Mouse (Mus musculus): ENCODE results near the gene Gnat2. TPM values are rescaled to one million over a fixed set of nuclear protein-coding genes. Genes with fewer than 3 reads are reported as not detected.

Gnat2 gene
- 1.6 and 2.1 TPM in 2 replicates for polyA plus RNA-seq (2012; rRNA removed)

DNA sequence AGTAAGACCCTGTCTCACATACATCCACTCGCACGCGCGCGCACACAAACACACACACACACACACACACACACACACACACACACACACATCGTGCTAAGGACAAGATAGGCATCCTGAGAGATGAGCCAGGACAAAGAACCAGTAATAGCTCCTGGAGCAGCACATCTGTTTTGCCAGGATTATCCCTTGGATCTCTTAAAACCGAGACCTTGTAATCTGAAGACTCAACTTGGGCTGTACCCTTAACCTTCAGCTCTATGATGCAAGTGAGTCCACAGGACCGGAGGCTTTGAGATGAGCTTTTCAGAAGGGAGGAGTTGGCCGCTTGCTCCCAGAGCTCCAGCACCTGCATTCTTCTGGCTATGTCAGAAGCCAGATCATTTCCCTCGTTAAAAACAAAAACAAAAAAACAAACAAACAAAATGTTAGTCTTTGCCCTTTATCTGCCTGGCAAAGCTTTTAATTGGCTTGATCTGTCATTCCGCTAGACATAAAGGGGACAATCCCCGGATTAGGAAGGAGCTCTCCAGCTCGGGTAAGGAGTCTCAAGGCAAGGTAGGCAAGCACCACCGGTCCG lies at the start of gene Gnat2:
Gene Gnat2, plus strand, starts transcription at position 254 of the 580 bp plus-strand sequence.
- DNase-seq (ENCODE audit: low read depth, low spot score) = no peak
- WGBS = 80% methylated on average over 15 of the region's 15 CpGs

DNA sequence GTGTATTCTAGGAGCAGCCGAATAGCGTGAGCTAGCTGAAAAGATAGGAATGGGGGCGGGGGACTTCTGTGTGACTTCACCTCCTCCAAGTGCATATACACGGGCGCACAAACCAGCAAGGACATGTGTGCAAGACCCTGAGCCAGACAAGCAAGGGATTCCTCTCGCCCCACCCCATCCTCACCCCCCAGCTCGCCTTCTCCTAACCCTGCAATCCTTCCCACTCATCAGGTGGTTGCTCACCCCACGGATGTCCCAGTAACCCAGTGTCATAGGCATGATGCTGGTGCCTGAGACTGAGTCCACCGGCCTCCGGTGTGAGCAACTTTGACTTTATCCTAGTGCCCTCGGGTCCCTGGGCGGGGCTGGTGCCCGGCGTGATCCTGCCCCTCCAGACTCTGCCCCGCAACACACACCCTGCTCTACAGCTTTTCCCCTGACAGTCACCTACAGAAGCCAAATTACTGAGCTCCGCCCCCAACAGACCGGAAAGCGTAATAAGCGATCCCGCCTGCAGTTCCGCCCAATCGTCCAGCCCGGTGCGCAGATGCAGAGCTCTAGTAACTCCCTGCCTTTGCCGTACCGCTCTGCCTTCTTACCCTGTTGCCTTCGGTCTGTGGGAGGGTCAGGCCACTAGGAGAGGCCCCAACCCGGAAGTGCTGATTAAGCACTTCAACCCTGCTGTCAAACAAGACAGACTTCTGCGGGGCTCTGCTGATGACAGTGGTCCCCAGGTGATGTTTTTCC lies 48.0 kb upstream of the Gnat2 start, which contains the start of gene Gstm4:
Gene Gstm4, minus strand, starts transcription at position 501 of the 747 bp plus-strand sequence.
- 5% methylated on average over 29 of the region's 29 CpGs for WGBS
- peak; percentile 87 for DNase-seq (ENCODE audit: low read depth, low spot score)

DNA sequence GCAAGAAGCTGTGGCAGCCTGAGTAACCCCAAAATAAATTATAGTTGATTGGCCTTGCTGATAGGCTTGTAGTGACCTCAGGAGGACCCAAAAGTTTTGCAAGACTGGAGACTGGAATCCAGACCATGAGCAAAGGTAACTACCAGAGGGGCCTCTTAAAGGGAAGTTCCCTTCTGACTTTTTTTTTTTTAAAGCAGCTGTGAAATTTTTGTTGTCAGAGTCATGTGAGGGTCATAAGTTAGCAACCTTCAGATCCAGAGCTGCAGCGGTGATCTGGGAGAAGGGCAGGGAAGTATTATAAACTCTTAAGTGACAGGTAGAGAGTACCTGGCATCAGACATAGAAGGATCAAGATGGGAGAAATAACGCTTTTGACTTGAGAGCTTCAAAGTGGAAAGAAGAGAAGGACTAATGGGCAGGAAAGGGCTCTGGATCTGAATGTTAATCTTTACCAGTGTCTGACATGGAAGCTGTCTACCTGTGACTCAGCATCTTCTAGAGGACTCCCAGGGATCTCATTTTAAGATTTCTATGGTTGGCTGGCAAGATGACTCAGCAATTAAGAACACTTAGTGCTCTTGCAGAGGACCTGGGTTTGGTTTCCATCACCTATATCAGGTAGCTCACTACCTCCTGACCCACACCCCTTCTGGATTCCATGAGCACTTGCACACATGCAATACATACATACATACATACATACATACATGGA lies 45.5 kb upstream of the Gnat2 start:
- 77% methylated on average over 2 of the region's 2 CpGs for WGBS
- DNase-seq (ENCODE audit: low read depth, low spot score) = no peak

DNA sequence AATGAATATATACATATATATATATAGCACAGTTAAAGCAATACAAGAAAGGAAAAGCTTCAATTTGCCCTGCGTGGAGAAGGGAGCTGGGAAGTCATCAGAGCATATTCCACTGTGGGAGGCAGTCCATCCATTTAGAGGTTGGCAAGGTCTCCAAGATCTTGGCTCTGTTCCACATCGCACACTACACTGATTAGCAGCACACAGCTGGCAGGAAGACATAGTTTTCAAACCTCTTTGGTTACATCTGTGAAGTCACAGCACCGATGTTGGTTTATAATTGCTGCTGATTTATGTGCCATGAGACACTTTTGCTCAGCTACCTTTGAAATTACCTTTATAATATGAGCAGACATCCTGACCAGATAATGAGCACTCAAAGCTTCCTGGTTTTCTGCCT lies 44.3 kb upstream of the Gnat2 start:
- 34% methylated on average over 3 of the region's 3 CpGs for WGBS

DNA sequence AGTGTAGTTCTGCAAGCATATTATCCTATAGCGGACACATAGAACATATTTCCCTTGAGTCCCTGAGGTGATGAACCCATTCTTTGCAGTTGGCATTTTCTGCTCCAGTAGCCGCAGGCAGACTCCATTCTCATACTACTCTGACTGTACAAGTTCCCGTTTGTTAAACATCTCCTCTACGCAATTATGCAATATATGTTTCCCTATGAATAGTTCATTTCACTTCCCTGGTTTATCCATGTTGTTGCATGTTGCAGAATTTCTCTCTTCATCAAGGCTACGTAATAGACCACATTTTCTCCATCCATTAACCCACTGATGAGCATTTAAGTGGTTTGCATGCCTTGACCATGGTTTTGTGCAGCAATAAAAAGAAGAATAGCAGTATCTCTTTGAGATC lies 42.1 kb upstream of the Gnat2 start:
- DNase-seq (ENCODE audit: low read depth, low spot score) = no peak
- WGBS = 93% methylated on average over 5 of the region's 5 CpGs

More for the DNA sequence above, 44.3 kb upstream of the Gnat2 start:
- no peak for DNase-seq (ENCODE audit: low read depth, low spot score)

DNA sequence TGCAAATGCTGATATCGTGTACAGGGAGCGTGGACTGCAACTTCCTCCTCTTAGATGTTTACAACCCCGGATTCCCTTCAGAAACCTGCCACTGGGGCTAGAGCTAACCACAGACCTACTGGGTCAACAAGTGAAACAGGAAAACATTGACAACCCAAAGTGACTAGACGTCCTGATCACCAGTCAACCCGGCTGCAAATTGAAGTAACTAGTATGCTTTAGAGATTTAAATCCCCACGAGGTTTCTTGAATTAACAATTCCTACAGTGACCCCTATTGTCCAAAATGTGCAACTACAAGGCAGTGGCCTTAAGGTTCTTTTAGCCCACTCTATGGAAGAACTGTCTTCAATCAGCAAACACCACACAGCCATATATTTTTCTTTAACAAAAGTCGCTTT lies 31.2 kb upstream of the Gnat2 start:
- WGBS = 6% methylated on average over 7 of the region's 7 CpGs
- peak; percentile 75 for DNase-seq (ENCODE audit: low read depth, low spot score)

DNA sequence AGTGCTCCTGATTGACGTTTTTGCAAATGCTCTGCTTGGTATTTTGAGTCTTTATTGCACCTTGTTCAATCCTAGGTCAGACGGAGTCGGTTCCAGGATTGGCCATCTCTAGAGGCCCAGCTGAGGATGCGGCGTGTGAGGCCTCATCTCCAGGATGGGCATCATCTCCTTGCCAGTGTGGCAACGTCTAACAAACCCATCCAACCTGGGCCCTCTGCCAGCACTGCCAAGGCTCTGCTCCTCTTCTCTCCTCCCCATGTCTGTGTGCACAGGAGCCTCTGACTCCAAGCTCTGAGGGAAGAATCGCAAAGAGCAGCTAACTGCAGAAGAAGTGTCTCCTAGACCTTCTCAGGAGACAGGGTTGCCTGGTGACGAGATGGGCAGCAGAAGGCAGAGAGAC lies 29.9 kb upstream of the Gnat2 start:
- no peak for DNase-seq (ENCODE audit: low read depth, low spot score)
- 71% methylated on average over 8 of the region's 8 CpGs for WGBS

DNA sequence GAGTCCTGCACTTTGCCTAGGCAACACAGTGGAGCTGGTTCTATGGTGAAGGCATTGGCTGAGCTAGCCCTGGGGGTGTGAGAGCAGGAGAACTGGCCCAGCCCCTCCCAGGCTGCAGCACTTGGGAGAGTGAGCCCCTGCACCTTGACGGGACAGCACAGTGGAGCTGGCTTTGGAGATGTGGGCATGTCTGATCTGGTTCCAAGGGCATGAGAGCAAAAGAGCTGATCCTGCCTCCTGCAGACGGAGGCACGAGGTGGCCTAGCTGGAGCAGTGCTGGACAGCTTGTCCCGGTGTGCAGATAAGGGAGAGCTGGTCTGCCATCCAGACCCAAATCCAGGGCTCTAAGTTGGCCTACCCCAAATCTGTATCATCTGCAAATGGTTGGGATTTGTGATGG lies 27.9 kb upstream of the Gnat2 start:
- DNase-seq (ENCODE audit: low read depth, low spot score) = no peak
- WGBS = 84% methylated on average over 4 of the region's 4 CpGs

DNA sequence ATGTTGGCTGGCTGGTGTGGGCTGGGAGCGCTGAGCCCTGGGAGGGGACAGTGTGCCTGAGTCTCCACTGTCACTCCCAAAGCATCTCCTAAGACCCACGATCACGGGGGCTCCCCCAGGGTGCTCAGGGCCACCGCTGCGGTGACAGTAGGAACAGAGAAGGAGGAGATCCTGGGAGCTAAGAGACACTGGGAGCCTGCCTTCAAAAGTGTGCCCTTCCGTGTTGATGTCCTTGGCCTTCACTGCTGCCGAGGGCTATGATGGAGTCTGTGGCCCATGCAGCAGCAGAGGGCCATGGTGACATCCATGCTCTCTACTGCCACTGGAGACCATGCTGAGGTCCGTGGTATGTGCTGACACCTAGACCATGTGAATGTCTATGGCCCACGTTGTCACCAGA lies 27.0 kb upstream of the Gnat2 start:
- WGBS = 77% methylated on average over 9 of the region's 9 CpGs
- no peak for DNase-seq (ENCODE audit: low read depth, low spot score)

DNA sequence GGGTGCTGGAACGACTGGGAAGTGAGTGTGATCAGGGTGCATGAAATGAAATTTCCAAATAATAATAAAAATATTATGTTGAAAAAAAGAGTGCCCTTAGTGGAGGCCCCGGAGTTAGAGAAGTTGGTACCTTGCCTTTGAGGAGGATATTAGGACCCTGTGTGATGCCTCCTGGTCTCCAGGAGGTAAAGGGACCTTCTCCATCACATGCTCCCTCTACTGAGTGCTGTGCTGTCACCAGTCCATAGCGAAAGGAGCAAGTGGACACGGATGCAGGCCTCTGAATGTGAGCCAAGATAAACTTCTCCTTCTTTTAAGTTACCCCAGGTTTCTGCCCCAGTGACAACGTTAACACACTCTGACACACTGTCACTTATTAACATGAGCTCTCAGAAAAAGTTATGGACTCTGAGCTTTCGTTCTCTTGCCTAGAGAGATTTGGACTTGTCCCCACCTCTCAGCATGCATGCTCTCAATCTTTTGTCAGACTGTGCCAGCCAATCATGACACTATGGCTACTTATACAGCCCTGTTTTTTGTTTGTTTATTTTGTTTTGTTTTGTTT lies 25.1 kb upstream of the Gnat2 start:
- WGBS = 30% methylated on average over 6 of the region's 6 CpGs
- DNase-seq (ENCODE audit: low read depth, low spot score) = no peak

DNA sequence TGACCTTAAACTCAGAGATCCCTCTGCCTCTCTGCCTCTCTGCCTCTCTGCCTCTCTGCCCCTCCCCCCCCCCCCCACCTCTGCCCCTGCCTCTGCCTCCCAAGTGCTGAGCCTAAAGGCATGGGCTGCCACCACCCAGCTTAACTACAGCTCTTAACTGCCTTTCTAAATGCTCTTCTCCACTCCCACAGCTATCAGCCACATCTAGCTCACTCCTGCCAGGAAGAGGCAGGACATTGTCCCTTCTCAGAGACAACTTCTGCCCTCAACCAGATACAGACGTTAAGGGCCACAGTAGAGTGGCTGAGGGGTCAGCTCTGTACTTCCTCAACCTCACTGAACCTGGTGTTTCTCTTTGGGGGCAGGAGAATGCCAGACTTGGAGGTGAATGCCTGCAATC lies 23.8 kb upstream of the Gnat2 start:
- 3% methylated on average over 1 of the region's 1 CpGs for WGBS
- DNase-seq (ENCODE audit: low read depth, low spot score) = no peak

DNA sequence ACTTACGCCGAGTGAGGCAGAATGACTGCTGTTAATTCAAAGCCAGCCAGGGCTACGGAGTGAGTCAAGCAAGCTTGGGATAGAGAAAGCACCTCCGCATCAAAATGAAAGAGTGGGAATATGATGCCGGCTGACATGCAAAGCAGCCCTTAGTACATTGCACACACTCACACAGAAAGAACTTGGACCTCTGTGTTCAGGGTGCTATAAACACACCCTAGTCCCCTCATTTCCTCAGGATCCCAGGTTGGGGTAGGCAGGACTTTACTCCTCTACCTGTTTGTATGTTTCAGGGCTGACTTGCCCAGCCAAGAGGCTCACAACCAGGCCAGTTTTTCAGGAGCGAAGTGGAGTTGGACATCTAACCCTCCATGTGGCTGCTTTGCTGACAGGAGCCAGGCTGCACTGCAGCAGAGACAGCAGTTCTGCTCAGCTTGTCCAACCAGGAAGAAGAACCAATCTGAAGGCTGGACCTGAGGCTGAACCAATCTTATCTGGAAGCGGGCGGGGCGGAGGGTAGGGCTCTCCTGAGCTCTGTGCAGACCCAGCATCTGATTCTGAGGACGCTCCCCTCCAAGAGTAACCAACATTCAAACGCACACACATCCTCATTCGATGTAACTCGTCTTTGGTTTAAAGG lies 23.2 kb upstream of the Gnat2 start:
- DNase-seq (ENCODE audit: low read depth, low spot score) = no peak
- WGBS = 12% methylated on average over 13 of the region's 13 CpGs

DNA sequence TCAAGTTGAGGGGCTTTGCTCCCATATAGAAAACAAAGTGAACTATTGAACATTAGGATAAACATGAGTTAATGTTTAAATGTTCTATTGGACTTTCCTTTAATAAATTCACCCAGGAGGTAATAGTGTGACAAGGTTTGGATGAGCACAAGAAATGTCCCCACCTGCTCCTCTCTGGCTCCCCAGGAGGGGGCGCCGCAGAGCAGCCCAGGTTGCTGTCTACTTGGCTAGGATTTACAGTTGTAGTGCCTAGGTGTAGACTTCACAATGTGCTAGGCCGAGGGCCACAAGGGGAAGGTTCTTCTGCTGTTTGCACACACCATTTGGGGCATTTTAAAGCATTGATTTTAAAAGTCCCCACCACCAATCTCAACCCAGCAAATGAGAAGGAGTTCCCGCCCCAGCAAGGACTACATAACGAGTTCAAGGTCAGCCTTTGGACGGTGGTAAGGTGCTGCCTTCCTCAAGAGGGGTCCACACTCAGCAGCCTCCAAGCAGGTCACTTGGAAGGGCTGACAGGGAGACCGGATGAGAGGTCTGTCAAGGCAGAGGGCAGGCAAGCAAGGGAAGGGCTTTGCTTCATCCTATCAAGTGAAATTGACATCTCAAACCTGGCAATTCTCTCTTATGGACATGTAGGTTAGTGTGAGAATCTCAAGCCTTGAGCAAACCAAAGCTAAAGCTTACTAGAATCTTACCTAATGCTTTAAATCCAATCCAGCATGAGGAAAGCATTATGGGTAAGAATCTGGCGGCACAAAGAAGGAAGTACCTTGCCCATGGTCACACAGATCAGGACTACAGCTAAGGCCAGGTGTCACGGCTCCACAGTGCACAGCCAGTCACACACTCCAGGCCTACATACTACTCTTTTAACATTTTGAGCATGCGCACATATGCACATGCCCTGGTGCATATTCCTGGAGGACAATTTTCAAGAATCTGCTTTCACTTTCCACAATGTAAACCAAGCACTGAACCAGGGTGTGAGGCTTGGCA lies 22.0 kb upstream of the Gnat2 start:
- WGBS = 46% methylated on average over 10 of the region's 10 CpGs

DNA sequence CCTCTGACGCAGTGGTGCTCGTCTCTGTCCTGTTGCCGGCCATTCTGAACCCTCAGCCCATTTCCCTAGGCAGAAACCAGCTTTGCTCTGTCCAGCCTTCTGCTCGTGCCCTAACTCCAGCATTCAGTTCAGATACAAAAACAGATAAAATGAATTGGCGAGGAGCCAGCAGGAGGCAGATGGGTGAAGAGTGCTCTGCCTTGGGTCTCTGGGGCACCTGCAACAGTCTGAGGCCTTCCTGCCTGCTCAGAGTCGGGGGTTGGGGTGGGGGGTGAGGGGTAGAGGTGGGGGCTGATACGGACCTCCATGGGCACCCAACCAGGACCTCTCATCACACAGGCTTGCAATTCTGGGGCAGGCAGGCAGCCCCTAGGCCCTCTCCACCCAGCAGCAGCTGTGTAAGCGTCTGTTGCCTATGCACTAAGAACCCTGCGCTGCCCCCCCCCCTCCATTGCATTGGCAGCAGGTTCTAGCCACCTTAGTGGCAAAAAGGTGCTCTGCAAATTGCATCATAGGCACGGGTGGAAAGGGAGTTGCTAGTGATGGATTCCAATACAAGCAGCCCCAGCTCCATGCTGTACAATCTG lies 19.5 kb upstream of the Gnat2 start:
- no peak for DNase-seq (ENCODE audit: low read depth, low spot score)
- 77% methylated on average over 10 of the region's 10 CpGs for WGBS

More for the DNA sequence above, 22.0 kb upstream of the Gnat2 start:
- peak; percentile 52 for DNase-seq (ENCODE audit: low read depth, low spot score)

DNA sequence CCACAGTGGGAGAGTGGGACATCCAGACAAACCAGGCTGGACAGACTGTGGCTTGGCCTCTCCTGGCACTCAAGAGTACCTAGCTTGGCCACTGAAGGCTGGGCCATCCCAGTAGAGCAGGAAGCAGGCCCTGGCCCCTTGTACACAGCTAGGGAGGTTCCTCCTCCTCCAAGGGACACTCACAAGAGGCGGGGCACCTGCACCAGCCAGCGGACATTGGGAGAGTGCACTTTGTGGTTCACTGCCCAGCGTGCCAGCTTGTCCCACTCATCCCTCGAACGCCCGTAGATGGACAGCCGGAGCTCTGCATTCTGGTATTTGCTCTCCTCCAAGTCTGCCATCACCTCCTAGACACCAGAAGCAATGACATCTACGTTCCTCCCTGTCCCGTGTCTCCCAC lies 15.8 kb upstream of the Gnat2 start:
- no peak for DNase-seq (ENCODE audit: low read depth, low spot score)
- 86% methylated on average over 9 of the region's 9 CpGs for WGBS

DNA sequence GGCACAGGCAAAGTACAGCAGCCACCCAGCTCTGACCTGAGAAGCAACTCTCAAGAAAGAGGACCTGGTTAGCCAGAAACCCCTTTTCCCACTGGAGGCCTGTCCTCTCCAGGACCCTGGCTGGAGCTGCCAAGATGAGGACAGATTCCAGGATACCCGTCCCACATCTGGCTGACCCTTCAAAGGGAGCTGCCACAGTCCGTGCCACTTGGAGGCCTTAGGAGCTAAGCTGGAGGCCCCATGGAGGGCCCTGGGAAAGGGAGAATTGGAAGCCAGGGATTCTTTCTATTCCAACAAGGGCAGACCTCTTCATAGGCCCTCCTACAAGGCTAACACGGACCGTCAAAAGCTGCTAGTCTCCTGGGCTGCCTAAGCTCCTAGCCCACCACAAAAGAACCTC lies 10.9 kb upstream of the Gnat2 start:
- no peak for DNase-seq (ENCODE audit: low read depth, low spot score)
- 62% methylated on average over 4 of the region's 4 CpGs for whole genome bisulfite sequencing

DNA sequence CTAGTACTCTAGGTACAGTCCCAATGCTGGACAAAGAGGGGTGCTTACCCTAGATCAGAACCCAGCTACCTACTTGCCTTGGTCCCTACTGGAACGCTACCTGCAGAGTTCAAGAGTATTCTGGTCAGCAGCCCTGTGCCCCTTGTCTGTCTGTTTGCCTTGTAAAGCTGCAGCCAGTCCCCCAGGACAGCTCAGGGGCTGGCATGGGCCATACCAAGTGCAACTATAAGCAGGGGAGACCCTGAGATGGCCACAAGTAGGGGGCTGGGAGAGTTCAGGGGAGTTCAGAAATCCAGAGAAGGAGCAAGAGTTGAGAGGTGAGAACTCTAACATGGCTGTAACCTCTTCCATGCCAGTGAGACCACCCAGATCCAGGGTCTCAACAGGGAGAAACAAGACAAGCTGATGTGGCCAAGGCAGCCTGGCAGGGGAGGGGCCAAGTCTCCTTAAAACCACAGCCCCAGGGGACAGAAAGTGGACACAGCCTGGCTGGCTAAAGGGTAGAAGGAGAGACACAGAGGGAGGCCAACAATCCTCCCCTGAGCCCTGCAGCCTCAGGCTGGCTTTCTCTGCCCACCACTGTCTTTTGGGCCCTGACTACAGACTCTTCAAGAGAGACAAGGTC lies 10.2 kb upstream of the Gnat2 start:
- DNase-seq (ENCODE audit: low read depth, low spot score) = no peak
- 64% methylated on average over 1 of the region's 1 CpGs for WGBS

DNA sequence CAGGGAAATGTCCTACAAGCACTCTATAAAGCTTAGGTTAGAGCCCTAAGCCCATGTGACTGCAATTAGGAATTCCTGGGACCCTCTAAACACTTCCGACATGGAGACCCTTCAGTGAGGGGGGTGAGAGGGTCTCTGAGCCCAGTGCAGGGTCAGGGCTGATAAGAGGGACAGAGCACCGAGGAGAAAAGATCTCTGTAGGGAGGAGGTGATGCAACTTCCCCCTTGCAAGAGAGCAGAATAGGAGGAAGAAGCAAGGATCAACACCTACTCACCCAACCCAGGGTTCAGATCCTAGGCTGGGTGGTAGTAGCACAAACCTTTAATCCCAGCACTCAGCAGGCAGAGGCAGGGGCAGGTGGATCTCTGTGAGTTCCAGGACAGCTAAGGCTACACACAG lies 9.4 kb upstream of the Gnat2 start:
- DNase-seq (ENCODE audit: low read depth, low spot score) = no peak
- WGBS = 43% methylated on average over 2 of the region's 2 CpGs
